Mouse (Mus musculus) right cerebral cortex, adult 18-20 months (tissue): ENCODE results near the gene Clmp.

ENCODE experiments used
- DNase-seq: peaks from one replicate; pipeline ENCODE4 v3.0.0; 2022; ENCODE audit warnings: mixed read lengths

Gene Clmp

DNA sequence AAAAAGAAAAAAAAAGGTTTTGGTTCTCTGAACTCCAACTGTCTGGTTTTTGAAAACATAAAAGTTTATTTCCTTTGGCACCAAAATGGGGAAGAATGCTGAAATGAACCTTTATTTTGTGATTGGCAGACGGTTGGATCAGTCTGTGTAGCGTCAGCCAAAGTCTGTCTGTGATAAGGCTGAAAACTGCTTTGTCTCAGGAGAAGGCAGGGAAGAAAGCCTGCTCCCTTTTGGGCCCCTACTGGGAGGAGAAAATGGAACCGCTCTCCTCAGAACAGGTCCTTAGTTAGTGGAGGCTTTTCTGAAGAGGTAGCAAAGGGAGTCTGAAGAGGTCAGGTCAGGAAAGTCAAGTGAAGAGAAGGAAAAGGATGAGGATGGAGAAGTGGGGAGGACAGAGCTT, 7.3 kb downstream of the Clmp start:
- no peak for DNase-seq

GRCm38 (mm10) chr9:40693768-40694167, 8.0 kb downstream of the Clmp start:
- DNase-seq = no peak

GRCm38 (mm10) chr9:40694284-40694683, 8.5 kb downstream of the Clmp start:
- DNase-seq = no peak

DNA sequence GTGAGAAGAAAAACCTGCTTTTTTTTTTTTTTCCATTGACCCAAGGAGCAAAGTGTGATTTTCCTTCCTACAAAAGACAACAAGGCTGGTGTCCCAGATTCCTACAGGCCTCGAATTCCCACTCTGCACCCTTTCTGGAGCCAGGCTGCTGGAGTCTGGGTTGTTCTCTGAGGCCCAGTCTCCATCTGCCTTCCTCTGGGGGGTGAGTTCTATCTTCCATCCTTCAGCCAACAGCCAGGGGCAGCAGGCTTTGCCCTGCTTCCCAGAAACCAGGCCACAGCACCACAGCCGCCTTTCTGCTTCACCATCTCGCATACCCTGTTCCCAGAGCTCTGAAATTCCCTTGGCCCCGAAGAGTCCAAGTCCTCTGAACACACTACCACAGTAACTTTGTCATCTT, 10.3 kb downstream of the Clmp start:
- DNase-seq = no peak

- no peak for DNase-seq
Measured at GRCm38 (mm10) chr9:40699194-40699593, 13.4 kb downstream of the Clmp start.

DNA sequence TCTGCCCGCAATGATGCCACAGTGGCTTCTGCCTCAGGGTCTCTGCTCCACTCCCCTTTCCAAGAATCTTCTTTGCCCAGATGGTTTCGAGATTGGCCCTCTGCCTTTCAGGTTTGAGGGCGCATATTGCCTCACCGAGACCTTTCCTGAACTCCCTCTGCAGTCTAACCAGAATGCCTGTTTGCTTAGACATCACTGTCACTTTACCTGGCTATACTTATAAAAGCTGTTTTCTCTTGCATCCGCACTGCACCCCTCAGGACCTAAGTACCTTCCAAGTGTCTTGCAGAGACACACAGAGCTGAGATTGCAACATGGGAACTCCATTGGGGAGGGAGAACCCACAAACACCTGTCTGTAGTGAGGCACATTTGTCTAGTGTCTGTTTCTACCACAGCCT, 14.5 kb downstream of the Clmp start:
- DNase-seq = no peak

DNA sequence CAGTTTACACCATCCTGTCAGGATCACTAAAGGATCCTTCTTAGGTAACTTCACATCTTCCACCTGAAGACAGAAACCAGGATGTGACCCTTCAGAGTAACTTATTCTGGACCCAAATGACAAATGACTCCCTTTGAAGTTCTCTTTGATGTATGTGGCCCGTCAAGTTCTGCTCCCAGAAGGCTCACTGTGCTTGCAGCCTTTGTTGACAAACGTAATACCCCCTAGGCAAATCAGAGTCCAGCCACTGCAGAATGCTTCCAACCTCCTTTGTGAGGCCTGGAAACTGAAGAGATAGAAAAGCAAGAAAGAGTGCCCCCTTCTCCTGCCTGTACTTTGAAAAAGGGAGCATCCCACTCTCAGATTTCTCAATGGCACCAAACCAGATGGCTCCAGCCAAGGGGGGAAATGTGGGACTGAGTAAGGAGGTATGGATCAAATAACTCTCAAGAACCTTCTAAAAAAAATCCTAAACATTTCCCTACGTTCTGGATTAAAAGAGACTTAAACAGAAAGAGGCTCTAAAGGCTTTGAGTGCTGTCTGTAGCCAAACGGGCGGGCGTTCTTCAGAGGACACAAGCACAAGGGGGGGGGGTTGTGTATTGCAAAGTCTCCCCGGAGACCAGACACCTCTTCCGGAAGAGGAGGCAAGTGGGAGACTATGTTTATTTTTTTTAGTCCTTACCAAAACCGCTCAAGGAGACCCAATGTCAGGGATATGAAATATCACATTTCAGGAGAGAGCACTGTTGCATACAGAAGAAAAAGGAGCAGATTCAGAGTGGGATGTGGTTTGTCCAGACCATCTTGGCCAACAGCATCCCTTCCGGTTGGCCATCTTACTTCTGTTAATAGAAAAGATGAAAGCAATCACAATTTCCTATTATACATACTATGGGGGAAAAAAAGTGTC, 18.9 kb downstream of the Clmp start:
- no peak for DNase-seq

- DNase-seq = no peak
Measured at GRCm38 (mm10) chr9:40708448-40709140, 22.8 kb downstream of the Clmp start.

- no peak for DNase-seq
Measured at GRCm38 (mm10) chr9:40709141-40709537, 23.4 kb downstream of the Clmp start.

- no peak for DNase-seq
Measured at GRCm38 (mm10) chr9:40709587-40709986, 23.8 kb downstream of the Clmp start.

GRCm38 (mm10) chr9:40709991-40710390, 24.2 kb downstream of the Clmp start:
- DNase-seq = no peak

DNA sequence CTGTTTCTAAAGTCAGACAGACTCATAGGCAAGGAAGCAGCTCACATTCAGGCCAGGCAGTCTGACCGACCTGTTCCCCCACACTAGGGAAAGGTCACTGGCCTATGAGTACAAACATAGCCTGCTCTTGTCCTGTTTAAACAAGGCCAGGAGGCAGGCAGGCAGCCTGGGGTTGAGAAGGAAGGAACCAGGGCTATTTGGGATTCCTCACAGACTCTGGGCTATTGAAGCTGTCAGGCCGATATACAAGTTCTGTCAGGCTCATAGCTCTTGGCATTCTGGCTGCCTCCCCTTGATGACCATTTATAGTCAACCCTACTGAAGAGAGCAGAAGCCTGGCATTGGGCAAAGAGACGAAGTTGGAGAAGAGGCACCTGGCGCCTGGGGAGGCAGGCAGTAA, 25.9 kb downstream of the Clmp start:
- DNase-seq = no peak

DNA sequence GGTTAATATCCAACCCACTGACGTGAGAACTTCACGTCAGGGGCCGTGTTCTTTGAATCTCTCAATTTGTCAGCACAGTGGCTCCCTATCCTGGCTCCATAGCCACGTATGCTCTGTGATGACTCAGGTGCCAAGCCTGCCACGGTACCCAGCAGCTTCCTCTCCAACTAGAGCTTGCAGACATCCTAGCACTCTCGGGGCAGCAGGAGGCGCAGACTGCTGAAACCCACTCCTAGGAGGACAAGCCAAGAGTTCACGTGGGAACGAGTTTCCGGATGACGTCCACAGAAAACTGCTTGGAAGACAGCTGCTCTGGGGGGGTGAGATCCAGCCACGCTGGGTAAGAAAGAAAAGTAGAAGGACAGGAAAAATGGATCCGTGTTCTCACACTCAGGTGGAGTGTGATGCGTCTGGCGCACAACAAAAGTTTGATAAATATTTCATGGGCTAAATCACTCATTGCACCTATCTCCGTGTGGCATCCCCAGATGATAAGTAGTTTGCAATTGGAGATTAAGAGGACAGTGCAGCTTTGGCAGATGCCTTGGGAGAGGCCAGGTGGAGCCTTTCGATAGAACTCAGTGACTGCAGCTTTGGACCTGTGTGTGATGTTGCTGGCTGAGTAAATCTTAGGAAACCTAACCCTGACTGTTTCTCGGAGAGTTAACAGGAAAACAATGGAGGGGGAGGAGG, 31.6 kb downstream of the Clmp start:
- DNase-seq = peak; percentile 71

DNA sequence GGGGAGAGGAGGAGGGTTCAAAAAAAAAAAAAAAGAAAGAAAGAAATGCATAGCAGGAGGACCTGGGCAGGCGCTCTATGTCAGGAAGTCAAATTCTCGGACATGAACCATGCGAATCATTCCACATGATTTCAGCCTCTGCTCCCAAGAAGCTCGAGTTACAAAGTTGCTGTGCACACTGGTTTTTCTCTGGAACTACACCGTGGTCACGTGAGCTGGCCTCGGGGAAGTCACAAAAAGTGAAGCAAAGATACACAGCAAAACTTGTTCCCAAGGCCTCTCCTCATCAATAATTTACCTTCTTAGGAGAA, 32.1 kb downstream of the Clmp start:
- DNase-seq = no peak

DNA sequence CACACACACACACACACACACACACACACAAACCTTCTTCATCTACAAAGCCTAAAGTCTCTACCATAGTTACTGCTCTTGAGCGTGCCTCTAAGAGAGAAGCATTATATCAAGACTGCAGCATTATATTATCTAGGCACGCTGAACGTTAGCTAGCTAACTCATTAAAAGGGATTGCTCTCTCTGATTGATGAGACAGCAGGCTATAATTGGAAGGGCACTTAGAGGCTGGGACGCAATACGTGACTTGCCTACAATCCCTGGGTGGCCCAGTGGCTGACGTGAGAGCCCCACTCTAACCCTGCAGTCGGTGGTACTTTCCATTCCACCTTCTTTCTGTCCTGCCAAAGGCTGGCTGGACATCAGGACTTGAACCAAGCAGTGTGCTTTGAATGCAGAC, 35.1 kb downstream of the Clmp start:
- DNase-seq = no peak

- DNase-seq = no peak
Measured at GRCm38 (mm10) chr9:40723311-40723772, 37.6 kb downstream of the Clmp start.

DNA sequence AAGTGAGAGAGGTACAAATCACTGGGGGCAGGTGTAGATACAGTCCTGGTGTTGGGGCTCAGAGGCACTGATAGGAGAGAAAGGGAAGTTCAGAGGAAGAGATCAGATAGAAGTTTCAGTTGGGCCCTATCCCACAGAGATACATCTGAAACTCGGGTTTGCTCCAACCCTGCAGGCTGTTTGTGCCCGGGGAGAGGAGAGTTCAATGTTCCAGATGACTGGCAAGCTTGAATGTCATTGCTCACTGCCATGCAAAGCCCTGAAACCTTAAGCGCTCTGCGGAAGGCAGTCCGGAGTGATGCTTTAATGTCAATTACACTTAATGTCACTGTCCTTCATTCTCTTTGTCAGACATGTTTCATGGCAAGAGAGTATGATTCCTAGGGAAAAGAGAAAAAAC, 39.2 kb downstream of the Clmp start:
- no peak for DNase-seq

DNA sequence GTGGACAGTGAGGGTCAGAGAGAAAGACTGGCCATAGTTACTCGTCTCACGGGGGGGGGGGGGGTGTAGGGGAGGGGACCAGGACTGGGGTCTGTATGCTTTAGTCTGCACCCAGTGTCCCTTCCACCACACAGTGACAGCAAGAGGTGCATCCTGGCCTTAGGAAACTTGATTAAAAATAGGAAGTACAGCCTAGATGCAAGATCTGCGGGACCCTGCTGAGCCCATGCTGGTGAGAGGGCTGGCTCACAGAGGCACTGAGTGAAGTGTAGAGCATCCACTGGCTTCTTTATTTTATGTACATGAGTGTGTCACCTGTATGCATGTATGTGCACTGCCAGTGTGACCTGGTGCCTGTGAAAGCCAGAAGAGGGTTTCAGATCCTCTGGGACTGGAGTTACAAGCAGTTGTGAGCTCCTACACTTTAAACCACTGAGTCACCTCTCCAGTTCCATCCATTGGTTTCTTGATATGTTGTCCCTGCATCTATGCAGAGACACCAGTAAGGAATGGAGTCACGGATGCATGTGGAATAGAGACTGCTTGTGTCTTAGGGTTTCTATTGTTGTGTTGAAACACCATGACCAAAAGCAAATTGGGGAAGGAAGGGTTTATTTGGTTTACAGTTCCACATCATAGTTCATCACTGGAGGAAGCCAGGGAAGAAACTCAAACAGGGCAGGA, 41.5 kb downstream of the Clmp start:
- DNase-seq = no peak

- DNase-seq = no peak
Measured at GRCm38 (mm10) chr9:40727824-40728495, 42.2 kb downstream of the Clmp start.

DNA sequence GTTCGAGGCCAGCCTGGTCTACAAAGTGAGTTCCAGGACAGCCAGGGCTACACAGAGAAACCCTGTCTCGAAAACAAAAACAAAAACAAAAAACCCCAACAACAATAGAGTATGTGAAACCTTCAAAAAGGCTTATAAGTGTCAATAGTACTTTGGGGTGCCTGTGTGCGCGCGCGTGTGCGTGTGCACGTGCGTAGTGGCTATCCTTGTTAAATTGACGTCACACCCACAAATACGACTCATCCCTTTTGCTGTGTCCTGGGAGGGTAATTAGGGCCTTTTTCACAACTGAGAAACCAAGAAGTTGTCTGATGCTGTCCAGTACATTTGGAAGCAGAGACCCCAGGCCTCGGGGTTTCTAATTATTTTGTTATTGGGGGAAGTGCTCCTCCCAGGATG, 44.5 kb downstream of the Clmp start:
- no peak for DNase-seq

- DNase-seq = peak; percentile 66
Measured at GRCm38 (mm10) chr9:40730701-40731590, 45.2 kb downstream of the Clmp start.
